Mouse (Mus musculus) forebrain, postnatal 0 days (tissue): ENCODE data around the gene Fnbp1l. TPM values are rescaled to one million over a fixed set of nuclear protein-coding genes. Genes with fewer than 3 reads are reported as not detected.

Source experiments
- ATAC-seq: fragments of 200-750 bp; cut with Nextera tagmentation; 2 replicates; pipeline ENCODE4 v1.8.0; 2017; ENCODE audit warnings: mild to moderate bottlenecking, moderate library complexity
- DNase-seq: peaks from one replicate; pipeline ENCODE4 v3.0.0-alpha.2; 2015
- H3K27ac ChIP-seq: fragments of 300-500 bp; sonication (generic); 2 replicates; pipeline ENCODE4 v1.5.1; 2014; ENCODE audit warnings: low read depth, mild to moderate bottlenecking, antibody characterized with exemption, low read length, moderate library complexity, mixed read lengths
- H3K27me3 ChIP-seq: fragments of 300-500 bp; sonication (generic); 2 replicates; pipeline ENCODE4 v1.6.1; 2014; ENCODE audit warnings: mild to moderate bottlenecking, low read length, mixed read lengths; ENCODE audit not compliant: insufficient read depth
- H3K36me3 ChIP-seq: fragments of 300-500 bp; sonication (generic); 2 replicates; pipeline ENCODE4 v1.6.1; 2014; ENCODE audit warnings: mild to moderate bottlenecking, moderate library complexity; ENCODE audit not compliant: insufficient read depth
- H3K4me1 ChIP-seq: fragments of 300-500 bp; sonication (generic); 2 replicates; pipeline ENCODE4 v1.6.1; 2014; ENCODE audit warnings: antibody characterized with exemption; ENCODE audit not compliant: insufficient read depth
- H3K4me2 ChIP-seq: fragments of 300-500 bp; sonication (generic); 2 replicates; pipeline ENCODE4 v1.6.1; 2014; ENCODE audit warnings: low read depth, mild to moderate bottlenecking, moderate library complexity
- H3K4me3 ChIP-seq: fragments of 300-500 bp; sonication (generic); 2 replicates; pipeline ENCODE4 v1.5.1; 2014; ENCODE audit warnings: low read depth, low read length, mixed read lengths
- H3K9ac ChIP-seq: fragments of 300-500 bp; sonication (generic); 2 replicates; pipeline ENCODE4 v1.6.1; 2014; ENCODE audit warnings: mild to moderate bottlenecking
- H3K9me3 ChIP-seq: fragments of 300-500 bp; sonication (generic); 2 replicates; pipeline ENCODE4 v1.6.1; 2016; ENCODE audit warnings: low read length
- CTCF ChIP-seq: sonication (generic); IDR thresholded peaks from 2 replicates; pipeline ENCODE4 v1.5.1; 2016; ENCODE audit warnings: antibody characterized with exemption, control low read depth, low read depth
- WGBS: fragments of 180-500 bp; shearing (Covaris S2); extraction: QIAGEN DNeasy Blood & Tissue Kit; methylation state at CpG from one replicate; pipeline ENCODE4 v1.1.7; 2014; 5-methylcytosine and 5-hydroxymethylcytosine counted together
- polyA plus RNA-seq: library from polyadenylated mRNA; unstranded; fragments of >200 nt; fragmentation: Nextera tagmentation; extraction: Ambion mirVana; gene quantifications from 2 replicates; pipeline ENCODE4 v1.2.1, GENCODE M21; 2015
- total RNA-seq: library from RNA; depleted of rRNA; stranded (reverse); fragments of >200 nt; gene quantifications from 2 replicates; pipeline ENCODE4 v1.2.3, GENCODE M21; 2014

Fnbp1l gene
- total and polyA plus RNA-seq, 2 experiments from 2014 or later: 203 to 220 TPM

GRCm38 (mm10) chr3:122528477-122528876 lies 91.0 kb downstream of the Fnbp1l start:
- Histone ChIP-seq H3K4me3 (no peak overlapping the region), H3K4me1 (no peaks in the 10 kb centered on the region), H3K4me2 (no peak overlapping the region), H3K36me3 (no peaks in the 10 kb centered on the region; the same call in 1 of the 2 replicates), H3K9me3 (no peaks in the 10 kb centered on the region), H3K27ac (no peak overlapping the region), H3K27me3 (no peaks in the 10 kb centered on the region), H3K9ac (no peak overlapping the region)
- 90% methylated on average over 3 of the region's 3 CpGs for WGBS
- DNase-seq: no peak
- no peak for TF ChIP-seq CTCF
- ATAC-seq: no peak

GRCm38 (mm10) chr3:122521294-122521693 lies 98.2 kb downstream of the Fnbp1l start:
- Histone ChIP-seq H3K9ac (no peak overlapping the region), H3K9me3 (no peaks in the 10 kb centered on the region), H3K4me3 (no peak overlapping the region), H3K27ac (no peak overlapping the region), H3K4me2 (no peak overlapping the region), H3K27me3 (no peaks in the 10 kb centered on the region), H3K36me3 (no peaks in the 10 kb centered on the region; the same call in 1 of the 2 replicates), H3K4me1 (peaks cover 13% of the 10 kb centered on the region; the same call in 1 of the 2 replicates)
- WGBS: 37% methylated on average over 1 of the region's 1 CpGs
- TF ChIP-seq CTCF: no peak
- no peak for DNase-seq
- no peak for ATAC-seq

- H3K9me3 ChIP-seq: no peaks in the 10 kb centered on the region
- H3K27ac ChIP-seq: no peak overlapping the region
- WGBS: 90% methylated on average over 4 of the region's 4 CpGs
- peaks cover 13% of the 10 kb centered on the region; the same call in 1 of the 2 replicates for H3K4me1 ChIP-seq
- DNase-seq (no peak), ATAC-seq (no peak)
- H3K9ac ChIP-seq: no peak overlapping the region
- no peak overlapping the region for H3K4me3 ChIP-seq
- H3K36me3 ChIP-seq: no peaks in the 10 kb centered on the region; the same call in 1 of the 2 replicates
- H3K4me2 ChIP-seq: no peak overlapping the region
- H3K27me3 ChIP-seq: no peaks in the 10 kb centered on the region
- no peak for TF ChIP-seq CTCF
Measured at GRCm38 (mm10) chr3:122520875-122521274, 98.6 kb downstream of the Fnbp1l start.

GRCm38 (mm10) chr3:122520365-122520764 lies 99.2 kb downstream of the Fnbp1l start:
- Histone ChIP-seq H3K36me3 (no peaks in the 10 kb centered on the region; the same call in 1 of the 2 replicates), H3K9me3 (no peaks in the 10 kb centered on the region), H3K4me2 (no peak overlapping the region), H3K9ac (no peak overlapping the region), H3K4me1 (peaks cover 13% of the 10 kb centered on the region; the same call in 1 of the 2 replicates), H3K27me3 (no peaks in the 10 kb centered on the region), H3K27ac (no peak overlapping the region), H3K4me3 (no peak overlapping the region)
- no peak for ATAC-seq
- DNase-seq: no peak
- no peak for TF ChIP-seq CTCF
- WGBS: 87% methylated on average over 3 of the region's 3 CpGs

- WGBS: 54% methylated on average over 13 of the region's 13 CpGs
- 0 out of 2 replicates have a peak overlapping the region, but pooled peaks have one; percentile 1 for H3K9ac ChIP-seq
Measured at GRCm38 (mm10) chr3:122519082-122519481, 100.4 kb downstream of the Fnbp1l start.

GRCm38 (mm10) chr3:122518231-122518736 lies 101.2 kb downstream of the Fnbp1l start:
- 24% methylated on average over 9 of the region's 9 CpGs for WGBS
- Histone ChIP-seq H3K9me3 (no peaks in the 10 kb centered on the region), H3K36me3 (no peaks in the 10 kb centered on the region), H3K27me3 (no peaks in the 10 kb centered on the region), H3K4me2 (no peak overlapping the region), H3K4me3 (no peak overlapping the region), H3K4me1 (peaks cover 13% of the 10 kb centered on the region; the same call in 1 of the 2 replicates), H3K9ac (no peak overlapping the region), H3K27ac (peak overlapping the region; percentile 70)
- TF ChIP-seq CTCF: no peak
- ATAC-seq: peak; percentile 80
- DNase-seq: peak; percentile 82

More at GRCm38 (mm10) chr3:122519082-122519481, 100.4 kb downstream of the Fnbp1l start:
- ATAC-seq (peak; percentile 42), DNase-seq (peak; percentile 49)
- Histone ChIP-seq H3K27ac (peak overlapping the region; percentile 70; the same call in 1 of the 2 replicates), H3K27me3 (no peaks in the 10 kb centered on the region), H3K4me3 (no peak overlapping the region), H3K4me1 (peaks cover 13% of the 10 kb centered on the region; the same call in 1 of the 2 replicates), H3K4me2 (no peak overlapping the region), H3K9me3 (no peaks in the 10 kb centered on the region), H3K36me3 (no peaks in the 10 kb centered on the region)
- TF ChIP-seq CTCF: no peak

- Histone ChIP-seq H3K9me3 (no peaks in the 10 kb centered on the region), H3K27ac (peak overlapping the region; percentile 41), H3K4me3 (no peak overlapping the region), H3K4me1 (peaks cover 13% of the 10 kb centered on the region; the same call in 1 of the 2 replicates), H3K27me3 (no peaks in the 10 kb centered on the region), H3K9ac (no peak overlapping the region), H3K36me3 (no peaks in the 10 kb centered on the region), H3K4me2 (no peak overlapping the region)
- DNase-seq (no peak), ATAC-seq (peak; percentile 11; the same call in 1 of the 2 replicates)
- no peak for TF ChIP-seq CTCF
- WGBS: 47% methylated on average over 4 of the region's 4 CpGs
Measured at GRCm38 (mm10) chr3:122517726-122518125, 101.8 kb downstream of the Fnbp1l start.
